Mouse (Mus musculus) neural tube, embryonic 12.5 days (tissue): ENCODE measurements around the gene Igfbp1. TPM values are rescaled to one million over a fixed set of nuclear protein-coding genes. Genes with fewer than 3 reads are reported as not detected.
A peak's percentile ranks its signal among the peaks of the same experiment; 100 is the strongest.

Source experiments
- ATAC-seq: fragments of 200-750 bp; cut with Nextera tagmentation; 2 replicates; pipeline ENCODE4 v1.8.0; 2017; ENCODE audit warnings: low read depth, mild to moderate bottlenecking, moderate TSS enrichment, moderate library complexity; ENCODE audit not compliant: low FRiP score
- H3K27ac ChIP-seq: fragments of 300-500 bp; sonication (generic); 2 replicates; pipeline ENCODE4 v1.5.1; 2016
- H3K27me3 ChIP-seq: fragments of 300-500 bp; sonication (generic); replicated peaks from 2 replicates; pipeline ENCODE4 v1.6.1; 2016; ENCODE audit warnings: mild to moderate bottlenecking
- H3K36me3 ChIP-seq: fragments of 300-500 bp; sonication (generic); 2 replicates; pipeline ENCODE4 v1.6.1; 2016; ENCODE audit warnings: mild to moderate bottlenecking
- H3K4me1 ChIP-seq: fragments of 300-500 bp; sonication (generic); 2 replicates; pipeline ENCODE4 v1.6.1; 2016
- H3K4me2 ChIP-seq: fragments of 300-500 bp; sonication (generic); replicated peaks from 2 replicates; pipeline ENCODE4 v1.6.1; 2016; ENCODE audit warnings: mild to moderate bottlenecking
- H3K4me3 ChIP-seq: fragments of 300-500 bp; sonication (generic); 2 replicates; pipeline ENCODE4 v1.5.1; 2016
- H3K9ac ChIP-seq: fragments of 300-500 bp; sonication (generic); 2 replicates; pipeline ENCODE4 v1.6.1; 2016; ENCODE audit warnings: mild to moderate bottlenecking
- H3K9me3 ChIP-seq: fragments of 300-500 bp; sonication (generic); 2 replicates; pipeline ENCODE4 v1.6.1; 2016; ENCODE audit warnings: mild to moderate bottlenecking
- WGBS: fragments of 180-500 bp; shearing (Covaris S2); methylation state at CpG from one replicate; pipeline ENCODE4 v1.1.7; 2016; 5-methylcytosine and 5-hydroxymethylcytosine counted together
- polyA plus RNA-seq: library from polyadenylated mRNA; unstranded; fragments of >200 nt; fragmentation: Nextera tagmentation; extraction: Ambion mirVana; gene quantifications from 2 replicates; pipeline ENCODE4 v1.2.1, GENCODE M21; 2016

Gene Igfbp1
- polyA plus RNA-seq, 1 experiment from 2014 or later: 0.46 TPM

DNA sequence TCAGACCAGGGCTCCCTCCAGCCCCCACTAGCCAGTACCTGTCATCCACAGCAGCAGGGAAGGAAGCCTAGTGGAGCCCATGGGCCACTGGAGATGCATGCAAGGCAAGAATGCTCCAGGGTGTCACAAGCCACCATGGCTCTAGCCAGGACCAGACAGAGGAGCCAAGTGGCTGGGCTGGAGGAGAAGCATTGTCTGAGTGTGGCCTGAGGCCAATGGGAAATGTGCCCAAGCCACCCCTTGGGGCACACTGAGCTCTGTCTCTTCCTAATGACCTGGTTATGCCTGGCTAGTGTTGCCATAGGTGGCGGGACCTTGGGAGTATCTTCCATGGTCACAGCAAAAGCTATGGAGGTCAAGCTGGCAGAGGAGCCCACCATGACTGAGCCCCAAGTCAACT is 27.9 kb upstream of the Igfbp1 start:
- no peak overlapping the region for H3K9ac ChIP-seq
- no peaks in the 10 kb centered on the region for H3K27me3 ChIP-seq
- ATAC-seq: no peak
- H3K36me3 ChIP-seq: 0 out of 2 replicates have a peak, but pooled peaks cover 4% of the 10 kb centered on the region
- WGBS: 86% methylated on average over 1 of the region's 1 CpGs
- H3K9me3 ChIP-seq: no peaks in the 10 kb centered on the region
- no peaks in the 10 kb centered on the region for H3K4me1 ChIP-seq
- no peak overlapping the region for H3K4me3 ChIP-seq
- no peak overlapping the region for H3K27ac ChIP-seq
- no peak overlapping the region for H3K4me2 ChIP-seq

DNA sequence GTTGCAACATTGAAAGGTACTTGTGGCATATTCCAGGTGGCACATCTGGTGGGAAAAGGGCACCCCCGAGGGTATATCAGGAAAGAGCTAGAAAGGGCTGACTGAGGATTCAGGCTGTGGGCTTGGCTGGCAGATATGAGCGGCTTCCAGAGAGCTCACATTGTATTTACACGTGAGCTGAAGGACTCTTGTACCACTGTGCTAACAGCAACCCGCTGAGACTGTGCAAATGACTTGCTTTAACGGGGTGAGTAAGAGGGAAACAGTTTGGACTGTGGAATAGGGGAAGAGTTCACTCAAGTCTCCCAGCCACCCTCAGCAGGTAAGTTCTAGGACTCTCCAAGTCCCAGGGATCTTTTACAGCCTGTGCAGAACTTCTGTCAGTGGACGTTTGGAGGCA is 23.9 kb upstream of the Igfbp1 start:
- Histone ChIP-seq H3K4me3 (no peak overlapping the region), H3K9me3 (no peaks in the 10 kb centered on the region)
- 86% methylated on average over 6 of the region's 6 CpGs for WGBS

DNA sequence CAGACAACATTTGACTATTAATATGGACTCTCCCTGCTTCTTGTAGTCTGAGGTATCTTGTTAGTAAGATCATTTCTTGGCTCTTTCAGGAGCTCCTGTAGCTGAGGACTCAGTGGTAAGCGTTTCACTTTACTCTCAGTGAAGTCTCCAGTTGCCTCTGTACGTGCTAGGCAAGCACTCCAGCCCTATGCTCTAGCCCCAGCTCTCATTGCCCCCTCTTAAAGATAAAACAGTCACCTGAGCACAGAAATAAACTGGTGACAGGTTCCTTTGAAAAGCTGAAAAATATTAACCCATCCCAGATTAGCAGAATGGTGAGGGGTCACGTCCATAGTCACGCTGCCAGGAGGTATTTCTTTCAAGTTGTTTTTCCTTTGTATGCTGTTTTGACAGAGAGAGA is 18.9 kb upstream of the Igfbp1 start:
- Histone ChIP-seq H3K4me1 (no peaks in the 10 kb centered on the region), H3K4me2 (no peak overlapping the region), H3K4me3 (no peak overlapping the region), H3K9ac (no peak overlapping the region), H3K36me3 (no peaks in the 10 kb centered on the region), H3K27ac (no peak overlapping the region), H3K9me3 (no peaks in the 10 kb centered on the region), H3K27me3 (no peaks in the 10 kb centered on the region)
- no peak for ATAC-seq
- 79% methylated on average over 4 of the region's 4 CpGs for WGBS

More for the DNA sequence above, 23.9 kb upstream of the Igfbp1 start:
- H3K36me3 ChIP-seq: 0 out of 2 replicates have a peak, but pooled peaks cover 4% of the 10 kb centered on the region
- H3K9ac ChIP-seq: no peak overlapping the region
- no peak overlapping the region for H3K4me2 ChIP-seq
- no peak for ATAC-seq
- H3K4me1 ChIP-seq: no peaks in the 10 kb centered on the region
- no peak overlapping the region for H3K27ac ChIP-seq
- no peaks in the 10 kb centered on the region for H3K27me3 ChIP-seq

DNA sequence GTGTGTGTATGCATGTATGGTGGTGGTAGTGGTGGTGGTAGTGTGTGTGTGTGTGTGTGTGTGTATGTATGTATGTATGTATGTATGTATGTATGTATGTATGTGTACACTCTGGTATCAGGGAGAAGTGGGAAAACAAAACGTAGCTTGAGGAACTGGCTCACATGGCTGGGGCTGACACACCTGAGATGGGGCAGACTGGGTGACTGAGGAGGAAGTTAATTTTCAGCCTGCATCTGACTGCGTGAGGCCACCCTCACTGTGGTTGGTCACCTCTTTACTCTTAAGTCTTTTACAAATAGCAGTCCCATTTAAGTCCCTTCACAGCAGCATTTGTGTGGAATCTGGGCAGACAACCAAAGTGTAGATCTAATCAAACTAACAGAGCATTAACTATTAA is 18.3 kb upstream of the Igfbp1 start:
- H3K4me2 ChIP-seq: no peak overlapping the region
- WGBS: 89% methylated on average over 2 of the region's 2 CpGs
- ATAC-seq: no peak
- no peak overlapping the region for H3K27ac ChIP-seq
- H3K9me3 ChIP-seq: no peaks in the 10 kb centered on the region
- H3K4me1 ChIP-seq: no peaks in the 10 kb centered on the region
- H3K4me3 ChIP-seq: no peak overlapping the region
- no peaks in the 10 kb centered on the region for H3K36me3 ChIP-seq
- no peak overlapping the region for H3K9ac ChIP-seq
- H3K27me3 ChIP-seq: no peaks in the 10 kb centered on the region

DNA sequence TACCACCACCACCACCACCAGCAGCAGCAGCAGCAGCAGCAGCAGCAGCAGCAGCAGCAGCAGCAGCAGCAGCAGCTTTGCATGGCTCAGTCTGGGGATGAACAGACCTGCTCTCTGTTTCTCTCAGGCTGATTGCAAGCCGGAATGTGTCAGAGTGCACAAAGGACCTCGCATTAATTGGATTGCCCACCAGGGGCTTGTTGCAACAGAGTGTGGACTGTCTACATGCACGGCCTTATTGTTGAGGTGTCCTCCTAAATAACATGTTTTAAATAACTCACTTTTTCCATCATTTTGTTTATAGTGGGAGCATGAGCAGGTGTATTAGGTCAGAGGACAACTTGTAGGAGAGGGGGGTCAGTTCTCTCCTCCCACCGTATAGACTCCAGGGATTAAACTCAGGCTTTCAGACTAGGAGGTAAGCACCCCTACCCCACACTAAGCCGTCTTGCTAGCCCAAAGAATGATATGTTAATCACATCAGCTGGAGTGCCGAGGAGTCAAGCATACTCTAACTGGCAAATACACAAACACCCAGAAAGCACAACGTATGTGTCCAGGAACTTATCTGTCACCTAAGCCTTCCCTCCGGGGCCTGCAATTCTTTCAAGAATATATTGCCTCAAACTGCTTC is 15.1 kb upstream of the Igfbp1 start:
- Histone ChIP-seq H3K9ac (no peak overlapping the region), H3K4me1 (no peaks in the 10 kb centered on the region), H3K4me2 (no peak overlapping the region), H3K4me3 (no peak overlapping the region), H3K9me3 (no peaks in the 10 kb centered on the region), H3K27me3 (no peaks in the 10 kb centered on the region), H3K36me3 (no peaks in the 10 kb centered on the region), H3K27ac (no peak overlapping the region)
- WGBS: 46% methylated on average over 8 of the region's 8 CpGs
- peak; percentile 79 for ATAC-seq

DNA sequence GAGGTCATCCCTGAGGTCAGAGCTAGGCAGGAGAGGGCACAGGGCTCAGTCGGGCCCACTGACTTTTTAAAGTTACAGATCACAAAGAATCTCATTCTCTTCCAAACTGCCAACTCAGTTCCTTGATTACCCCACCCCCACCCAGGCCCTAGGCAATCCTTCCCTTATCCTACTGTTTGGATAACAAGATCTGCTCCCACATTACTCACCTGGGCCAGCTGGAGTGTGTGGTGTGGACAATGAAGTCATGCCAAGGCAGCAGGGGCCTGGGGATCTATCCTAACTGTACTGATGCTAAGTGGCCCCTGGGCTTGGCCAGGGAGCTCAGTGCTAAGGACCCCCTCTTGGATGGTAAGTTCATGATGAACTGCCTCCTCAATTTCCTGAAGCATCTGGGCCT is 13.2 kb upstream of the Igfbp1 start:
- H3K4me1 ChIP-seq: no peaks in the 10 kb centered on the region
- H3K9ac ChIP-seq: no peak overlapping the region
- H3K36me3 ChIP-seq: no peaks in the 10 kb centered on the region
- no peak for ATAC-seq
- no peak overlapping the region for H3K4me3 ChIP-seq
- H3K27ac ChIP-seq: no peak overlapping the region
- no peak overlapping the region for H3K4me2 ChIP-seq
- no peaks in the 10 kb centered on the region for H3K9me3 ChIP-seq
- H3K27me3 ChIP-seq: no peaks in the 10 kb centered on the region
- 53% methylated on average over 1 of the region's 1 CpGs for WGBS

DNA sequence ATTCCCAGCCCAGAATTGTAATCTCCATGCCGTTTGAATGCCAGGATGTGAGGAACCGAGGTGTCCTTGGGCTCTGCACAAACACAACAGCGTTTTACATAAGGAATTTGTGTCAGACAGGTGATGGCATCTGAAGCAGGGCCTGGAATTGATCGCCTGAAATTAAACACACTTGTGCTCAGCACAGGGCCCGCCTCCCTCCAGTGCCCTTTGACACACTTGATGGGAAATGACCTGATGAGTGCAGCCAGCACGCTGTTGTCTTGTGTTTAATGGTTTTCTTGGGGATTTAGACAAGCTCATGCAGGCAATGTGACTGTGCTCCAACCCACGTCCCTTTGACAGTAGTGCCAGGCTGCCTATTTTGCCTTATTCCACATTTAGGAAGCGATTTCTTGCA is 10.1 kb upstream of the Igfbp1 start:
- ATAC-seq: no peak
- H3K27ac ChIP-seq: no peak overlapping the region
- no peaks in the 10 kb centered on the region for H3K4me1 ChIP-seq
- no peak overlapping the region for H3K4me3 ChIP-seq
- no peaks in the 10 kb centered on the region for H3K9me3 ChIP-seq
- H3K4me2 ChIP-seq: no peak overlapping the region
- WGBS: 73% methylated on average over 8 of the region's 8 CpGs
- H3K27me3 ChIP-seq: no peaks in the 10 kb centered on the region
- H3K9ac ChIP-seq: no peak overlapping the region
- H3K36me3 ChIP-seq: no peaks in the 10 kb centered on the region

DNA sequence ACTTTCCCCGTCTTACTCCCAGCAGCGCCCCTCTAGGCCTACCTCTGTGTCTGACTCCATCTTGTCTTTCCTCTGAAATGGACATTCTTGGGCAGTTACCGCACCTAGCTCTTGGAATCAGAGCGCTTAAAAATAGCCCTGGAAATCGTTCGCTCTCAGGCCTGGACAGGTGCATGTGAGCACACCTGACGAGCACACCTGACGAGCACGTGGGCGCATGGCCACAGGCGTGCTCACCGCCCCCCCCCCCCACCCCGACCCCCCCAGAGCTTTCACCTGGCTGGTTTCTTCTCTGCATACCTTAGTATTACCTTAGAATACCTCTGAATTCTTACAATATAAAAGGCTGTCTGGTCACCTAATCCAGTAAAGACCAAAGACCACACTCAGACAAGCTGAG is 9.1 kb upstream of the Igfbp1 start, which contains the start of gene Gm11985:
Gene Gm11985, minus strand, starts transcription at position 101 of the 400 bp plus-strand sequence.
- Histone ChIP-seq H3K9me3 (no peaks in the 10 kb centered on the region), H3K36me3 (no peaks in the 10 kb centered on the region), H3K9ac (no peak within 1 kb of the TSS), H3K4me1 (no peaks in the 10 kb centered on the region), H3K4me2 (no peak within 1 kb of the TSS), H3K27ac (no peak within 1 kb of the TSS), H3K4me3 (no peak within 1 kb of the TSS), H3K27me3 (no peaks in the 10 kb centered on the region)
- 91% methylated on average over 13 of the region's 13 CpGs for WGBS
- no peak for ATAC-seq

DNA sequence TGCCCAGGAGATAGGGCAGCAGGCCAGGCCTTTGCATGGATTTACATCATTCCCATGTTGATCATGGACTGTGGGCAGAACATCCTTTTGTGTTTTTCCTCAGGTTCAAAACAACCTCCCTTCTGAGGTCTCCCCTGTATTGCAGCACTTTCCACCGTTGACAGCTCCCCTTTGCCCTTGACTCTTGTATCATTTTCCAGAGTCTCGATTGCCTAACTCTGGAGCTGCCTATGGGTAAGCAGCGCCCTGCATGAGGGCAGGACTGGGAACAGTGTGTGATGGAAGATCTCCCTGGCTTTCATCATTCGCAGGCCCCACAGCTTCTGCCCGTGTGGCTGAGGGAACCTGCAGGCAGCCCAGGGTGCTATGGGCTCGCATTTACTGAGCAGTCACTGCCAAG is 4.9 kb upstream of the Igfbp1 start:
- 79% methylated on average over 6 of the region's 6 CpGs for WGBS
- no peaks in the 10 kb centered on the region for H3K27me3 ChIP-seq
- ATAC-seq: no peak

DNA sequence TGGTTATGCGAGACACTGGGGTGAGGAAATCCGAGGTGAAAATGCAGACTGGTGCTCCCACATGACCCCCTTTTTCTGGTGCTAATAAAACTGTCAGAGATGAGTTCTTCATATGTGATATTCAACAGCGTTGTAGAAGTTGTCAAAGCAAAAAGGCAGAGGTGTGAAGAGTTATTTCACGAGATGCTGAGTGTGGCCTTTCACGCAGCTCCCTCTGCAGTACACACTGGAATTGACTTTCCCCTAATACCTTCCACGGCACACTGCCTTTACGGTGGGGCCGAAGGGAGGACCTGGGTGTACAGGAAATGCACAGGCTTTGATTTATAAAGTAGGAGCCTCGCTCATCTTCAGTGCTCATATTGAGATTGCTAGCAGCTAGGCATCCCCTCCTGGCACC is 4.4 kb upstream of the Igfbp1 start:
- H3K4me1 ChIP-seq: peaks cover 3% of the 10 kb centered on the region; the same call in 1 of the 2 replicates
- ATAC-seq: no peak
- no peak overlapping the region for H3K4me3 ChIP-seq
- H3K27me3 ChIP-seq: no peaks in the 10 kb centered on the region
- no peak overlapping the region for H3K9ac ChIP-seq
- no peaks in the 10 kb centered on the region for H3K36me3 ChIP-seq
- H3K4me2 ChIP-seq: no peak overlapping the region
- H3K9me3 ChIP-seq: no peaks in the 10 kb centered on the region
- 77% methylated on average over 9 of the region's 9 CpGs for WGBS
- no peak overlapping the region for H3K27ac ChIP-seq

More for the DNA sequence above, 4.9 kb upstream of the Igfbp1 start:
- Histone ChIP-seq H3K4me2 (no peak overlapping the region), H3K4me1 (peaks cover 3% of the 10 kb centered on the region; the same call in 1 of the 2 replicates), H3K9me3 (no peaks in the 10 kb centered on the region), H3K9ac (no peak overlapping the region), H3K36me3 (no peaks in the 10 kb centered on the region), H3K27ac (no peak overlapping the region), H3K4me3 (no peak overlapping the region)

DNA sequence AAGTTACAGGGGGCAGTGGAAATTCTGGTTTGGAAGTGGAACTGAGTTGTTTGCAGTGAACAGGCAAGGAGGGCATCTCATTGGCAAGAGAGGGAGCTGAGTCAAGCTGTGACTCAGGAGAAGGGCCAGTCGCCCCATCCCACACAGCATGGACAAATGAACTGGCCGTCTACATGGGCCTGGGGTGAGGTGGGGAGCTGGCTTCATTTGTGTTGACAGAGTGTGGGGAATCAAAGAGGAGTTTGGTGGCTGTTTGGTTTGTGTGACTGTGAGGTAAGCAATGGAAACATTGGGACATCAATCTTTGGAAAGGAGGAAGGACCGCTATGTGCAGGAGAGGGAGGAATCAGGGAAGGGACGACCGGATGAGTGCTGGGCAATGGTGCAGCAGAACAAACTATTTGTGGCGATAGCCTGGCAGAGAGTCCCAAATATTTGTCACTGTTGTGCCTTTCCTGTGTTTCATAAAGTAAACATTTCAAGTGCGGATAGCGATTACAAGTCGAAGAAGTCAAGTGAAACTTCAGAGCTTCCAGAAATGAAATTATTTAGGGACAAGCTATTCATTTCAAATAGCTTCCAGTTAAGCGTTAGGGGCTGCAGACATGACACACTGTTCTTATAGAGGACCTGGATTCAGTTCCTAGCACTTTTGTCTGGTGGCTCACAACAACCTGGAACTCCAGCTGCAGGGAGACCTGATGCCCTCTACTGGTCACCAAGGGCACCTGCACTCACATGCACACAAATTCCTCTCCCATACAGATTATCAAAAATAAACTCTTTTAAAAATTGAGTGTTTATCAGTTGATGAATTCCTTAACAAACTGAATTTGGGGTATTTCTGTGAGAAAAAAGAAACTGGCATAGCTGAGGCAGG is 2.9 kb upstream of the Igfbp1 start:
- ATAC-seq: no peak
- H3K4me3 ChIP-seq: no peak overlapping the region
- H3K4me1 ChIP-seq: peaks cover 3% of the 10 kb centered on the region; the same call in 1 of the 2 replicates
- no peaks in the 10 kb centered on the region for H3K9me3 ChIP-seq
- 92% methylated on average over 10 of the region's 10 CpGs for WGBS
- H3K27ac ChIP-seq: no peak overlapping the region
- no peak overlapping the region for H3K9ac ChIP-seq
- H3K4me2 ChIP-seq: no peak overlapping the region
- no peaks in the 10 kb centered on the region for H3K36me3 ChIP-seq
- no peaks in the 10 kb centered on the region for H3K27me3 ChIP-seq

DNA sequence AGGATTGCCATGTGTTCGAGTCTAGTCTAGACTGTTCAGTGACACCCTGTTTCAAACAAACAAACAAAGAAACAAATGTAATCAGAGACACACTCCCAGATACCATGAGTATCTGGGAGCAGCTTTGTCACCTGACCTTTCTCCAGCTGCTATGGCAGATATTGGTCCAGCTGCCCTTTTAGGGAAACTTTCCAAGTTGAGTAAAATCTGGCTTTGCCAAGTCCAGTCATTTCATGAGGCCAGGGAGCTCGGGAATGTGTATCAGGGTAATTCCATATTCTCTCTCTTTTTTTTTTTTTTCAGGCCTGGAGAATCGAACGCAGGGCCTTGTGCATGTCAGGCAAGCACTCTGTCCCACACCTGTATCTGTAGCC is 2.3 kb upstream of the Igfbp1 start:
- Histone ChIP-seq H3K27me3 (no peaks in the 10 kb centered on the region), H3K9me3 (no peaks in the 10 kb centered on the region), H3K4me2 (no peak overlapping the region), H3K36me3 (no peaks in the 10 kb centered on the region), H3K27ac (no peak overlapping the region), H3K4me3 (no peak overlapping the region), H3K9ac (no peak overlapping the region), H3K4me1 (peaks cover 3% of the 10 kb centered on the region; the same call in 1 of the 2 replicates)
- no peak for ATAC-seq
- 93% methylated on average over 4 of the region's 4 CpGs for WGBS
